Mouse (Mus musculus): ENCODE measurements around the gene Plppr5. TPM values are rescaled to one million over a fixed set of nuclear protein-coding genes. Genes with fewer than 3 reads are reported as not detected.

Plppr5 gene
- polyA plus RNA-seq, 1 experiment = not detected

- TF ChIP-seq CTCF (IDR thresholded peaks at IDR 0.05; ENCODE audit: insufficient read depth, low read depth, low read length) (no peak), POLR2A (IDR thresholded peaks at IDR 0.05; ENCODE audit: insufficient read depth, low read depth, low read length) (no peak)
- no peaks in the 10 kb centered on the region for H3K4me1 ChIP-seq (ENCODE audit: control insufficient read depth, insufficient read depth, low read length)
- 79% methylated on average over 5 of the region's 5 CpGs for WGBS
- no peak overlapping the region for H3K27ac ChIP-seq (ENCODE audit: insufficient read depth, low read depth, low read length)
- no peak overlapping the region for H3K4me3 ChIP-seq (ENCODE audit: insufficient read depth, low read depth, low read length)
Observed at GRCm38 (mm10) chr3:117724521-117724920, 149.9 kb downstream of the Plppr5 start.

- no peaks in the 10 kb centered on the region for H3K4me1 ChIP-seq (ENCODE audit: control insufficient read depth, insufficient read depth, low read length)
- H3K4me3 ChIP-seq (ENCODE audit: insufficient read depth, low read depth, low read length) = no peak overlapping the region
- TF ChIP-seq CTCF (IDR thresholded peaks at IDR 0.05; ENCODE audit: insufficient read depth, low read depth, low read length) (no peak), POLR2A (IDR thresholded peaks at IDR 0.05; ENCODE audit: insufficient read depth, low read depth, low read length) (no peak)
- no peak overlapping the region for H3K27ac ChIP-seq (ENCODE audit: insufficient read depth, low read depth, low read length)
- 96% methylated on average over 1 of the region's 1 CpGs for WGBS
Observed at GRCm38 (mm10) chr3:117725501-117725900, 150.9 kb downstream of the Plppr5 start.

GRCm38 (mm10) chr3:117728136-117728535 lies 153.5 kb downstream of the Plppr5 start:
- Histone ChIP-seq H3K4me3 (ENCODE audit: insufficient read depth, low read depth, low read length) (no peak overlapping the region), H3K4me1 (ENCODE audit: control insufficient read depth, insufficient read depth, low read length) (no peaks in the 10 kb centered on the region), H3K27ac (ENCODE audit: insufficient read depth, low read depth, low read length) (no peak overlapping the region)
- no peak for TF ChIP-seq CTCF (IDR thresholded peaks at IDR 0.05; ENCODE audit: insufficient read depth, low read depth, low read length)
- 83% methylated on average over 1 of the region's 1 CpGs for WGBS

GRCm38 (mm10) chr3:117729121-117730072 lies 154.8 kb downstream of the Plppr5 start:
- 66% methylated on average over 9 of the region's 9 CpGs for WGBS

GRCm38 (mm10) chr3:117731545-117731944 lies 156.9 kb downstream of the Plppr5 start:
- Histone ChIP-seq H3K4me1 (ENCODE audit: control insufficient read depth, insufficient read depth, low read length) (no peaks in the 10 kb centered on the region), H3K27ac (ENCODE audit: insufficient read depth, low read depth, low read length) (no peak overlapping the region)
- WGBS = 21% methylated on average over 3 of the region's 3 CpGs

More at GRCm38 (mm10) chr3:117729121-117730072, 154.8 kb downstream of the Plppr5 start:
- no peak overlapping the region for H3K4me3 ChIP-seq (ENCODE audit: insufficient read depth, low read depth, low read length)
- no peak overlapping the region for H3K27ac ChIP-seq (ENCODE audit: insufficient read depth, low read depth, low read length)
- TF ChIP-seq POLR2A (IDR thresholded peaks at IDR 0.05; ENCODE audit: insufficient read depth, low read depth, low read length) (no peak), CTCF (IDR thresholded peaks at IDR 0.05; ENCODE audit: insufficient read depth, low read depth, low read length) (no peak)
- no peaks in the 10 kb centered on the region for H3K4me1 ChIP-seq (ENCODE audit: control insufficient read depth, insufficient read depth, low read length)

GRCm38 (mm10) chr3:117732661-117733060 lies 158.0 kb downstream of the Plppr5 start:
- no peak for TF ChIP-seq POLR2A (IDR thresholded peaks at IDR 0.05; ENCODE audit: insufficient read depth, low read depth, low read length)
- no peak for TF ChIP-seq CTCF (IDR thresholded peaks at IDR 0.05; ENCODE audit: insufficient read depth, low read depth, low read length)
- WGBS = 67% methylated on average over 4 of the region's 4 CpGs
- Histone ChIP-seq H3K4me1 (ENCODE audit: control insufficient read depth, insufficient read depth, low read length) (no peaks in the 10 kb centered on the region), H3K27ac (ENCODE audit: insufficient read depth, low read depth, low read length) (no peak overlapping the region), H3K4me3 (ENCODE audit: insufficient read depth, low read depth, low read length) (no peak overlapping the region)

More at GRCm38 (mm10) chr3:117731545-117731944, 156.9 kb downstream of the Plppr5 start:
- TF ChIP-seq POLR2A (IDR thresholded peaks at IDR 0.05; ENCODE audit: insufficient read depth, low read depth, low read length) (no peak), CTCF (IDR thresholded peaks at IDR 0.05; ENCODE audit: insufficient read depth, low read depth, low read length) (no peak)
- no peak overlapping the region for H3K4me3 ChIP-seq (ENCODE audit: insufficient read depth, low read depth, low read length)

Other genes starting within 250 kb of the Plppr5 start
- gene Plppr4, start 214.0 kb upstream of the Plppr5 start, polyA plus RNA-seq (2012; ENCODE audit: insufficient read depth, insufficient read length, low replicate concordance, missing spikeins) = 88.7 TPM in 1 of 2 replicates, not detected in the other